Mouse (Mus musculus) neural tube, embryonic 10.5 days (tissue): ENCODE data around the gene Olfr1277.

ENCODE experiments used
- DNase-seq: peaks from one replicate; pipeline ENCODE4 v3.0.0-alpha.2; 2017; ENCODE audit warnings: low spot score; ENCODE audit errors: extremely low spot score

The Olfr1277 gene

DNA sequence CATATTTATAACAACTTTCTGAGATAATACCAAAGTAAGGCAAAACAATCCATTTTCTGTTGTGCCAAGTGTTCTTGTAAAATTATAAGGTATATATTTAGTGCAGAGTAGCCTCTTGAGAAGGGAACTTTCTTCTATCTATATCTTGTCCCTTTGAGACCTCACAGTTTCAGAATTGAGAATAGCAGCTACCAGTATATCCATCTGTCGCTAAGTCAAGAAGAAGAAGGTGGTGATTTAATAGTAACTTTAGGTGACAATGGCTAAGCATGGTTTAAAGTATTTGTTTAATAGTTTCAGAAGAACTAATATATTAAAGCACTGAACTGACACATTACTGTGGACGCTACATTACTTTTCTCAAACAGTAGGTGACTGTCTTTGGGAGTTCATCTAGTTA lies at the start of gene Olfr1277:
Olfr1277 (minus strand) TSS at position 101 of the 400 bp plus-strand sequence.
- DNase-seq, result no peak

DNA sequence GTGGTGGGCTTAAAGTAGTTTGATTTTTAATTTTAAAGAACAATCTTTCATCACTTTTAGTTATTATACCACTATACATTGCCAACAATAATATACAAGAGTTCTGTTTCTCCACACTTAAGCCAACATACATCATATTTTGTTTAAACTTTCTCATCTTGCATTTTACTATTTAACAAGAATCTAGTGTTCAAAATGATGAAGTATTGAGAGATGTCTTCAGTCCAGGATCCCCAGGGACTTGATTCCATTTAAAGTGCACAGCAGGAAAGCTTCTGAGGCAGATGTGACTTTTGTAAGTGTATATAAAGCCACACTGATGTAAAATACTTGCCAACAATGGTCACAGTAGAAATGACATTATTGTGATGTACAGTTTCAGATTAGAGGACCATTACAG lies 39.8 kb upstream of the Olfr1277 start, which contains the start of gene Olfr1280:
Olfr1280 (plus strand) TSS at position 301 of the 400 bp plus-strand sequence.
- no peak for DNase-seq

DNA sequence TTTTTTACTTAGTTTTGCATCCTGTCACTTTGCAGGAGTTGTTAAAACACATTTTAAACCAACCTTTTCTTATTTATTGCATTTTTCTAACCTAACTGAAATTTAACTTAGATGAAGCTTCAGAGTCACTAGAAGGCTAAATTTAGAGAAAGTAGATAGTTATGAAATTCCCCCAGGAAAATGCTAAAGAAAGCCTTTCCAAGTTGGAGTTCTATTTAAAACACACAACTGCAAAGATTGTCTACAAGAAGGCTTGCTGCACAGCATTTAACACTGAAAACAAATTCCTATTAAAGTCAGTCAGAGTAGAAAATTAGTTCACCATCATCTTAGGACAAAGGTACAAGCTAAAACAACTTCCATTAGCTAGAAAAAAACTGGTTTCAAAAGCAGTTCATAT lies 26.5 kb upstream of the Olfr1277 start, which contains the start of gene Olfr1279:
Olfr1279 (plus strand) TSS at position 262 of the 400 bp plus-strand sequence.
- DNase-seq, result no peak

DNA sequence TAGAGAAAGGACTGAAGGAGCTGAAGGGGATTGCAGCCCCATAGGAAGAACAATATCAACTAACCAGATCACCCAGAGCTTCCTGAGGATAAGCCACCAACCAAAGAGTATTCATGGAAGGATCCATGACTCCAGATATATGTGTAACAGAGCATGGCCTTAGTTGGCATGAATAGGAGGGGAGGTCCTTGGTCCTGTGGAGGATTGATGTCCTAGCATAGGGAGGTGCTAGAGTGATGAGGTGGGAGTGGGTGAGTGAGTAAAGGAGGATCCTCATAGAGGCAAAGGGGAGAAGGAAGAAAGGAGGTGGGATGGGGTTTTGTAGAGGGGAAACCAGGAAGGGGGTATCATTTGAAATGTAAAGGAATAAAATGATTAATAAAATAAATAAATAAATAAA lies 24.6 kb upstream of the Olfr1277 start:
- no peak for DNase-seq

DNA sequence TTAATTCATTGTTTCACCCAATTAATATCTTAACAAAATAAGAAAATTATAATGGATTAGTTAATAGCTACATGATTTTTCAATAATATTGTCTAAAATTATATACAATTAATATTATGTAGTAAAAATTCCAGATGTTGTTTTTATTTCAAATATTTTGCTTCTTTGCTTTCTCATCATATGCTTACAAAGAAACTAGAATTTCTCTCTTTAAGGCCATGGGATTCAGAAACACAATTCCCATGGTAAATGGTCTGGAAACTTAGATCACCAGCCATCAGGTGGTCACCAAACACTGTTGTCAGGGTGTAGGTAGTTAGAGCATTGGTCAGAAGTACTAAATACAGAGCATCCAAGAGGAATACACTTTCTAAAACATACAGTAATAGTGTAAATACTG lies 15.9 kb upstream of the Olfr1277 start, which contains the start of gene Olfr1278:
Olfr1278 (plus strand) TSS at position 301 of the 400 bp plus-strand sequence.
- no peak for DNase-seq

DNA sequence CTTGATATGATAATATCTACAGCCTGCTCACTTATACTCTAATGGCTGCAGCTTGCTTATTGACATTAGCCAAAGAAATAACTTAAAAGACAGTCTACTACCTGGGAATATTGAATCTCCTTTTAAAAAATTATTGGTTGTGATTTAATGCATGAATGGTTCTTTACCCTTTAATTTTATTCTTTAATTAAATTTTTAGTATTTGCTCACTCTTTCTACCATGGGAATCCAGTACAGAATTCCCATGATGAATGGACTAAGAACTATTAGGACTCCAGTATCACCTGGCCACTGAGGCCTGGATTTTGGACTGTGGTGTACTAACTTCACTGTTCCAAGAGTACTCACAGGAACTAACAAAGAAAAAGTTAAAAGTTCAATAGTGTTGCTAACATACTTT lies 19.7 kb downstream of the Olfr1277 start, which contains the start of gene Olfr1276:
Olfr1276 (plus strand) TSS at position 301 of the 400 bp plus-strand sequence.
- DNase-seq, result no peak

DNA sequence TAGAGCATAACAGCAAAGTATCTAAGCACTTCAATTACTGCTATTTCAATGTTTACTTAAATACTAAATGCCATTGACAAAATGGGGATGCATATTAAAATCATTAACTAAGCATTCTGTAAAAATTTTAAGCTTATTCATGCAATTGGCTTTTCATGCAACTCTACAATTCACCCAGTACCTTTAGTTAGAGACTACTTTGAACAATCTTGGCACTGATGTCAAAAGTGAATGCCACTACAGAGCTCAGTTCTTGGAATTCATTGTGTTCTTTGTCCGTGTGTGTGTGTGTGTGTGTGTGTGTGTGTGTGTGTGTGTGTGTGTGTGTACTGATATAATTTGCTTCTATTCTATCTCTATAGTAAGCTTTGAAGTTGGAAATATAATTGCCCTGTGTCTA lies 38.7 kb downstream of the Olfr1277 start, which contains the start of gene Olfr1275:
Olfr1275 (minus strand) TSS at position 101 of the 400 bp plus-strand sequence.
- no peak for DNase-seq

DNA sequence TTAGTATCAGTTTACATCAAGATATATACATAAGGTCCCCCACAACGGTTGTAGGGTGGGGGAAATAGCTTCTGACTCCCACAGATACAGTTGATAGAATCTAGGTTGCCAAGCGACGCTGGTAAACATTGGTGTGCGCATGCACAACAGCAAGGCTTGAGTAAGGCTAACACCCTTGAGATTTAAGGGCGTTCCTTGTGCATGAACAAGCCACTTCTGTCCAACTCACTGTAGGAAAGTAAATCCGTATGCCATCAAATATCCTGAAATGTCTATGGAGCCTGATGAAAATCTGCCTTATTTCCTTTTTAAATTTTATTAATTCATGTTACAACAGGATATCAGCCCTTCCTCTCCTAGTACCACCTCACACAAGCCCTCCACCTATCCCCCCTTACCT lies 44.4 kb downstream of the Olfr1277 start, which contains the start of gene 4930430A15Rik:
4930430A15Rik (minus strand) TSS at position 101 of the 400 bp plus-strand sequence.
- DNase-seq, result no peak
